Mouse (Mus musculus): ENCODE measurements around the gene Neil3.

DNA sequence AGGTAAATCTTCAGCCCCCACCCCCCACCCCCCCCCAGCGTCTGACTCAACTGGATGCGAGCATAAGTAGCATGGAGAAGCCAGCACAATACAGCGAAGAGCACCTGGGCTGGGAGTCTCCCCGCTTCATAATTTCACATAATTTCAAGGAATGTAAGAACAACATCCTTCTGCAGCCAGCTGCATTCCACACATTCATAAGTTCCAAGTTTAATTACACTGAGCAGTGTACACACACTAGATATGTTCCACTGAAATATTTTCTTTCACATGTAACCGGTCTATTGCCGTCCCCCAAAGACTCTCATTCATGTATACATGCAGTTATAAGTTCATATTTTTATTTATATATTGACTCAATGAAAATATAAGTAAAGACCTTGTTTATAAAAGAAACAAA, 72.6 kb downstream of the Neil3 start:
- no peak for TF ChIP-seq CTCF (IDR thresholded peaks at IDR 0.05; ENCODE audit: low read depth)
- TF ChIP-seq EP300 (optimal IDR thresholded peaks at IDR 0.05) = no peak
